ENCODE assay signal across 9 mouse cellular contexts in genomic region chr2:174900671-174900991, GRCm38 (mm10).
A peak's percentile ranks its signal among the peaks of the same experiment; 100 is the strongest.
DNase-seq lines count a peak whose midpoint lies in the region; ATAC-seq and TF ChIP-seq lines count a peak whose summit lies in the region.
"Had no signal": no experiment of that assay in that cellular context is flagged by ENCODE, and none has a peak within 500 bp of the region (broad histone marks: within the 10 kb centered on the region; RNA-seq: fewer than 3 reads in every experiment).

No protein-coding gene starts in this region.

- no peak overlapping the region for H3K4me2 ChIP-seq in embryonic facial prominence, embryonic 15.5 days (replicated peaks)

- ATAC-seq in embryonic facial prominence, embryonic 15.5 days (ENCODE audit: insufficient number of reproducible peaks, low FRiP score, low TSS enrichment, low read depth): no peak; the same call in 1 of the 2 replicates

- no peak overlapping the region for H3K27ac ChIP-seq in ES-E14 (ENCODE audit: insufficient read depth, low read depth, low read length, poor library complexity, severe bottlenecking)
- H3K27ac ChIP-seq in embryonic facial prominence, embryonic 15.5 days (replicated peaks): peak overlapping the region; percentile 8; the same call in 1 of the 2 replicates

- DNase-seq in ES-E14 (ENCODE audit: low read depth, low spot score): no peak
- DNase-seq in adrenal gland, adult (ENCODE audit: inconsistent age in 2 of 2, low spot score in 1 of 2): peak; percentile 39 to 80
- DNase-seq in heart, postnatal 10 days: peak; percentile 72 to 84
- peak; percentile 46 to 58 for DNase-seq in kidney, postnatal 25 days
- DNase-seq in lung, adult 2 months: peak; percentile 45
- peak; percentile 36 for DNase-seq in retina, postnatal 7 days (ENCODE audit: low read depth, low spot score)
- no peak for DNase-seq in c-Kit-positive CD71-positive TER-119-positive erythroid progenitor cells, embryonic 14.5 days (ENCODE audit: low spot score)

- H3K27me3 ChIP-seq in embryonic facial prominence, embryonic 15.5 days: no peaks in the 10 kb centered on the region

- no peaks in the 10 kb centered on the region for H3K36me3 ChIP-seq in ES-E14 (ENCODE audit: control insufficient read depth, insufficient read depth, low read length, poor library complexity, severe bottlenecking)
- H3K36me3 ChIP-seq in embryonic facial prominence, embryonic 15.5 days: no peaks in the 10 kb centered on the region

- in situ Hi-C loops in ES-E14 (cut with MboI; ENCODE audit: low sequenced_read_pairs in 2 of 2, unreplicated experiment in 2 of 2): loop anchor here in 1 of 2 experiments (10.0 kb wide), 1 partner anchor 586 kb away; no protein-coding TSS in a partner anchor

- TF ChIP-seq CTCF in lung, adult 2 months (IDR thresholded peaks at IDR 0.05; ENCODE audit: insufficient read depth, low read length): peak; percentile 34; the same call in 1 of the 2 replicates

- intact Hi-C loops in heart, postnatal 10 days (cut with DNase I): loop anchor here (1.0 to 10.0 kb wide), 5 partner anchors 42 to 1716 kb away; no protein-coding TSS in a partner anchor

- TF ChIP-seq POLR2A in lung, adult 2 months (IDR thresholded peaks at IDR 0.05; ENCODE audit: borderline replicate concordance, extremely low read depth, low read depth, low read length): no peak

- H3K9me3 ChIP-seq in ES-E14 (ENCODE audit: control insufficient read depth, insufficient read depth, low read depth, low read length): no peaks in the 10 kb centered on the region
- H3K9me3 ChIP-seq in embryonic facial prominence, embryonic 15.5 days (replicated peaks): no peaks in the 10 kb centered on the region

- H3K4me1 ChIP-seq in ES-E14 (ENCODE audit: control insufficient read depth in 2 of 2, insufficient read depth in 2 of 2, low read length in 2 of 2, poor library complexity in 1 of 2): no peaks in the 10 kb centered on the region; a peak in 1 of 4 replicates
- peaks cover 12% of the 10 kb centered on the region; the same call in 1 of the 2 replicates for H3K4me1 ChIP-seq in embryonic facial prominence, embryonic 15.5 days
- H3K4me1 ChIP-seq in lung, adult 2 months (ENCODE audit: control insufficient read depth, insufficient read depth, low read length): no peaks in the 10 kb centered on the region

- no peak overlapping the region for H3K9ac ChIP-seq in ES-E14 (ENCODE audit: insufficient read depth, low read depth, low read length, poor library complexity, severe bottlenecking)
- no peak overlapping the region for H3K9ac ChIP-seq in embryonic facial prominence, embryonic 15.5 days

- no peak overlapping the region for H3K4me3 ChIP-seq in ES-E14 (ENCODE audit: insufficient read depth in 1 of 2, low read depth in 1 of 2, low read length in 2 of 2, poor library complexity in 1 of 2, severe bottlenecking in 1 of 2)
- no peak overlapping the region for H3K4me3 ChIP-seq in embryonic facial prominence, embryonic 15.5 days (replicated peaks)
- H3K4me3 ChIP-seq in lung, adult 2 months (replicated peaks; ENCODE audit: extremely low read depth, low read depth, low read length): no peak overlapping the region
- H3K4me3 ChIP-seq: erythroblast, embryonic 14.5 days had no signal

TF ChIP-seq in ES-E14, 5 proteins besides CTCF, POLR2A, EP300 and RAD21:
- TF ChIP-seq ZC3H11A (IDR thresholded peaks at IDR 0.05; ENCODE audit: borderline replicate concordance, low read depth, low read length) (peak; percentile 79), MAFK (IDR thresholded peaks at IDR 0.05; ENCODE audit: insufficient read depth, low read depth, low read length) (no peak)

Comparison
In these comparisons a context has a peak if more than half of its experiments do, and no peak if none do; other contexts are left out.
1. DNase-seq: peak in adrenal gland, adult (2 of 2), heart, postnatal 10 days (2 of 2), kidney, postnatal 25 days (2 of 2), lung, adult 2 months (single experiment) and retina, postnatal 7 days (single experiment); none in ES-E14 (single experiment) and c-Kit-positive CD71-positive TER-119-positive erythroid progenitor cells, embryonic 14.5 days (single experiment).